In genomic region chr1:74277883-74278537, GRCm38 (mm10) we compare ENCODE assay signal across 22 mouse cellular contexts. TPM values are rescaled to one million over a fixed set of nuclear protein-coding genes. Genes with fewer than 3 reads are reported as not detected.
DNase-seq lines count a peak whose midpoint lies in the region; ATAC-seq and TF ChIP-seq lines count a peak whose summit lies in the region.
"Had no signal": no experiment of that assay in that cellular context is flagged by ENCODE, and none has a peak within 500 bp of the region (broad histone marks: within the 10 kb centered on the region; RNA-seq: fewer than 3 reads in every experiment).

No protein-coding gene starts in this region.

- no peak overlapping the region for H3K27ac ChIP-seq in midbrain, embryonic 13.5 days
- no peak overlapping the region for H3K27ac ChIP-seq in midbrain, embryonic 11.5 days (ENCODE audit: low read depth, low read length)
- no peak overlapping the region for H3K27ac ChIP-seq in kidney, adult 2 months (ENCODE audit: insufficient read depth, low read depth, low read length)
- H3K27ac ChIP-seq: hindbrain, postnatal 0 days; left cerebral cortex, adult 2 months; limb, embryonic 12.5 days; liver, embryonic 15.5 days; midbrain, embryonic 15.5 days; stomach, embryonic 15.5 days had no signal

- ATAC-seq in midbrain, embryonic 13.5 days, result no peak
- no peak for ATAC-seq in midbrain, embryonic 11.5 days (ENCODE audit: low FRiP score)
- ATAC-seq: forebrain, embryonic 14.5 days; hindbrain, postnatal 0 days; lung, postnatal 0 days; midbrain, embryonic 15.5 days had no signal

- WGBS in midbrain, embryonic 13.5 days, result 58% methylated on average over 8 of the region's 8 CpGs
- WGBS in midbrain, embryonic 11.5 days, result 62% methylated on average over 8 of the region's 8 CpGs
- WGBS in kidney, adult 2 months, result 27% methylated on average over 8 of the region's 8 CpGs

- H3K36me3 ChIP-seq in midbrain, embryonic 13.5 days, result peaks cover 47% of the 10 kb centered on the region
- H3K36me3 ChIP-seq in midbrain, embryonic 11.5 days (ENCODE audit: control insufficient read depth, insufficient read depth, low read length), result peaks cover 25% of the 10 kb centered on the region
- H3K36me3 ChIP-seq in kidney, adult 2 months (ENCODE audit: control insufficient read depth, insufficient read depth, low read length), result peaks cover 3% of the 10 kb centered on the region; the same call in 1 of the 2 replicates

- H3K4me3 ChIP-seq in midbrain, embryonic 13.5 days (replicated peaks), result no peak overlapping the region
- no peak overlapping the region for H3K4me3 ChIP-seq in midbrain, embryonic 11.5 days (ENCODE audit: low read depth, low read length)
- no peak overlapping the region for H3K4me3 ChIP-seq in kidney, adult 2 months (ENCODE audit: insufficient read depth, low read depth, low read length)
- H3K4me3 ChIP-seq: left cerebral cortex, adult 2 months; limb, embryonic 12.5 days; liver, embryonic 15.5 days; midbrain, embryonic 15.5 days; stomach, embryonic 15.5 days had no signal

- H3K4me1 ChIP-seq in midbrain, embryonic 13.5 days (replicated peaks), result peaks cover 10% of the 10 kb centered on the region
- H3K4me1 ChIP-seq in midbrain, embryonic 11.5 days (ENCODE audit: control insufficient read depth, insufficient read depth, low read length), result no peaks in the 10 kb centered on the region; the same call in 1 of the 2 replicates
- H3K4me1 ChIP-seq in kidney, adult 2 months (ENCODE audit: control insufficient read depth, insufficient read depth, low read length), result no peaks in the 10 kb centered on the region; the same call in 1 of the 2 replicates

- H3K27me3 ChIP-seq in midbrain, embryonic 13.5 days, result no peaks in the 10 kb centered on the region
- no peaks in the 10 kb centered on the region for H3K27me3 ChIP-seq in midbrain, embryonic 11.5 days (ENCODE audit: control insufficient read depth, insufficient read depth, low read length)
- no peaks in the 10 kb centered on the region for H3K27me3 ChIP-seq in kidney, adult 2 months (replicated peaks; ENCODE audit: control insufficient read depth, insufficient read depth, low read length)
- H3K27me3 ChIP-seq: limb, embryonic 12.5 days; midbrain, embryonic 15.5 days; stomach, embryonic 15.5 days had no signal

- H3K9me3 ChIP-seq in midbrain, embryonic 13.5 days, result no peaks in the 10 kb centered on the region
- no peaks in the 10 kb centered on the region for H3K9me3 ChIP-seq in midbrain, embryonic 11.5 days (ENCODE audit: control insufficient read depth, low read length)
- H3K9me3 ChIP-seq: limb, embryonic 12.5 days; liver, embryonic 15.5 days; midbrain, embryonic 15.5 days; stomach, embryonic 15.5 days had no signal

- no peak for DNase-seq in midbrain, embryonic 11.5 days (ENCODE audit: low spot score, missing footprints)
- peak; percentile 63 for DNase-seq in MN1 (ENCODE audit: low spot score)
- DNase-seq in kidney, adult 2 months, result peak; percentile 84
- peak; percentile 78 for DNase-seq in kidney, postnatal 14 days
- DNase-seq in left cerebral cortex, adult 9 months (ENCODE audit: low spot score in 2 of 2), result no peak
- no peak for DNase-seq in gastrocnemius, postnatal 10 days
- no peak for DNase-seq in thymus, postnatal 14 days
- DNase-seq: adrenal gland, postnatal 36 days; cerebellum, postnatal 10 days; right cerebral cortex, adult 18-20 months; spleen, adult 18-20 months had no signal

- TF ChIP-seq CTCF in kidney, adult 2 months (conservative IDR thresholded peaks at IDR 0.05; ENCODE audit: insufficient read depth, insufficient read length, low read depth, low read length), result no peak

- 0 out of 2 replicates have a peak overlapping the region, but pooled peaks have one; percentile 6 for H3K9ac ChIP-seq in midbrain, embryonic 13.5 days (replicated peaks)
- H3K9ac ChIP-seq in midbrain, embryonic 11.5 days (ENCODE audit: low read length), result no peak overlapping the region; the same call in 1 of the 2 replicates
- H3K9ac ChIP-seq: limb, embryonic 12.5 days; liver, embryonic 15.5 days; midbrain, embryonic 15.5 days; stomach, embryonic 15.5 days had no signal

- no peak for TF ChIP-seq POLR2A in kidney, adult 2 months (IDR thresholded peaks at IDR 0.05; ENCODE audit: low read depth, low read length)

- H3K4me2 ChIP-seq in midbrain, embryonic 13.5 days (replicated peaks), result no peak overlapping the region
- no peak overlapping the region for H3K4me2 ChIP-seq in midbrain, embryonic 11.5 days
- H3K4me2 ChIP-seq: limb, embryonic 12.5 days; liver, embryonic 15.5 days; midbrain, embryonic 15.5 days had no signal

RNA-seq across cellular contexts. Expression of gene Gpbar1, which starts 0.3 kb away (rescaled TPM):
- polyA plus RNA-seq in midbrain, embryonic 13.5 days (2015; fragmentation: Nextera tagmentation; extraction: Ambion mirVana), result 0.24 and 0.31 TPM in 2 replicates
- polyA plus RNA-seq in midbrain, embryonic 11.5 days (2014; fragmentation: Nextera tagmentation; extraction: Ambion mirVana), result 0.15 TPM in 1 of 2 replicates, not detected in the other
- 0.20 and 0.48 TPM in 2 replicates for polyA plus RNA-seq in kidney, adult 2 months (2012; rRNA removed)
- under 1 TPM in 1 of 2 experiments, not detected in 1; 0.25 TPM for total RNA-seq in gastrocnemius, postnatal 10 days (2021)
- total RNA-seq: adrenal gland, postnatal 36 days; hindbrain, postnatal 0 days; layer of hippocampus, adult 8-10 months; left cerebral cortex, adult 2 months; megakaryocyte progenitor cell, adult 5-6 weeks had no signal
- polyA plus RNA-seq: hindbrain, postnatal 0 days had no signal

RNA-seq across cellular contexts. Expression of gene Aamp, which starts 6.5 kb away (rescaled TPM):
- polyA plus RNA-seq in midbrain, embryonic 13.5 days (2015; fragmentation: Nextera tagmentation; extraction: Ambion mirVana), result 198 and 203 TPM in 2 replicates
- 175 and 186 TPM in 2 replicates for polyA plus RNA-seq in midbrain, embryonic 11.5 days (2014; fragmentation: Nextera tagmentation; extraction: Ambion mirVana)
- 212 and 217 TPM in 2 replicates for polyA plus RNA-seq in kidney, adult 2 months (2012; rRNA removed)
- 10 to 100 TPM; 90.7 to 94.4 TPM for total RNA-seq in gastrocnemius, postnatal 10 days (2021)

RNA-seq across cellular contexts. Expression of gene Pnkd, which starts 6.7 kb away (rescaled TPM):
- 81.5 and 92.2 TPM in 2 replicates for polyA plus RNA-seq in midbrain, embryonic 13.5 days (2015; fragmentation: Nextera tagmentation; extraction: Ambion mirVana)
- polyA plus RNA-seq in midbrain, embryonic 11.5 days (2014; fragmentation: Nextera tagmentation; extraction: Ambion mirVana), result 83.9 and 84.6 TPM in 2 replicates
- polyA plus RNA-seq in kidney, adult 2 months (2012; rRNA removed), result 139 and 165 TPM in 2 replicates
- 10 to 100 TPM; 69.7 to 70.5 TPM for total RNA-seq in gastrocnemius, postnatal 10 days (2021)

RNA-seq across cellular contexts. Expression of gene Tmbim1, which starts 27.4 kb away (rescaled TPM):
- 6.3 and 7.1 TPM in 2 replicates for polyA plus RNA-seq in midbrain, embryonic 13.5 days (2015; fragmentation: Nextera tagmentation; extraction: Ambion mirVana)
- 6.4 and 7.0 TPM in 2 replicates for polyA plus RNA-seq in midbrain, embryonic 11.5 days (2014; fragmentation: Nextera tagmentation; extraction: Ambion mirVana)
- 74.1 and 103 TPM in 2 replicates for polyA plus RNA-seq in kidney, adult 2 months (2012; rRNA removed)
- total RNA-seq in gastrocnemius, postnatal 10 days (2021), result 10 to 100 TPM; 43.5 to 50.3 TPM

RNA-seq across cellular contexts. Expression of gene Arpc2, which starts 42.1 kb away (rescaled TPM):
- 384 and 393 TPM in 2 replicates for polyA plus RNA-seq in midbrain, embryonic 13.5 days (2015; fragmentation: Nextera tagmentation; extraction: Ambion mirVana)
- 316 and 328 TPM in 2 replicates for polyA plus RNA-seq in midbrain, embryonic 11.5 days (2014; fragmentation: Nextera tagmentation; extraction: Ambion mirVana)
- polyA plus RNA-seq in kidney, adult 2 months (2012; rRNA removed), result 124 TPM in 2 replicates
- 100 to 1,000 TPM; 104 to 116 TPM for total RNA-seq in gastrocnemius, postnatal 10 days (2021)

Comparison
In these comparisons a context has a peak if more than half of its experiments do, and no peak if none do; other contexts are left out.
1. DNase-seq: peak in MN1 (single experiment), kidney, adult 2 months (single experiment) and kidney, postnatal 14 days (single experiment); none in midbrain, embryonic 11.5 days (single experiment), left cerebral cortex, adult 9 months (0 of 2), gastrocnemius, postnatal 10 days (single experiment) and thymus, postnatal 14 days (single experiment).